Mouse (Mus musculus): ENCODE data around the gene Cer1. TPM values are rescaled to one million over a fixed set of nuclear protein-coding genes. Genes with fewer than 3 reads are reported as not detected.

The Cer1 gene
- polyA plus RNA-seq (2015; fragmentation: Nextera tagmentation; extraction: Ambion mirVana): not detected in 2 replicates

- 69% methylated on average over 18 of the region's 19 CpGs for WGBS
These were observed at the start of gene Cer1 for GRCm38 (mm10) chr4:82884636-82885534. Gene Cer1 (minus strand): TSS chr4:82885148.

GRCm38 (mm10) chr4:82934308-82934707, 49.4 kb upstream of the Cer1 start:
- H3K36me3 ChIP-seq (ENCODE audit: insufficient read depth, low read length): no peaks in the 10 kb centered on the region
- H3K27ac ChIP-seq (ENCODE audit: low read length): no peak overlapping the region
- H3K4me3 ChIP-seq (ENCODE audit: low read length): no peak overlapping the region
- no peaks in the 10 kb centered on the region for H3K4me1 ChIP-seq (ENCODE audit: insufficient read depth, low read length)
- H3K9ac ChIP-seq (replicated peaks; ENCODE audit: low read length): no peak overlapping the region
- H3K9me3 ChIP-seq (ENCODE audit: low read length): no peaks in the 10 kb centered on the region
- peak; percentile 81 for ATAC-seq (ENCODE audit: low FRiP score, low TSS enrichment)
- 12% methylated on average over 5 of the region's 5 CpGs for WGBS
- no peaks in the 10 kb centered on the region for H3K27me3 ChIP-seq (ENCODE audit: insufficient read depth, low read length)
- H3K4me2 ChIP-seq (replicated peaks; ENCODE audit: low read depth, low read length): no peak overlapping the region

More at GRCm38 (mm10) chr4:82884636-82885534, at the start of gene Cer1:
- H3K9me3 ChIP-seq (ENCODE audit: low read length): no peaks in the 10 kb centered on the region
- H3K4me3 ChIP-seq (ENCODE audit: low read length): no peak within 1 kb of the TSS
- H3K27ac ChIP-seq (ENCODE audit: low read length): no peak within 1 kb of the TSS
- ATAC-seq (ENCODE audit: low FRiP score, low TSS enrichment): no peak
- H3K9ac ChIP-seq (replicated peaks; ENCODE audit: low read length): no peak within 1 kb of the TSS
- H3K27me3 ChIP-seq (ENCODE audit: insufficient read depth, low read length): no peaks in the 10 kb centered on the region
- no peak within 1 kb of the TSS for H3K4me2 ChIP-seq (replicated peaks; ENCODE audit: low read depth, low read length)
- H3K4me1 ChIP-seq (ENCODE audit: insufficient read depth, low read length): no peaks in the 10 kb centered on the region
- no peaks in the 10 kb centered on the region for H3K36me3 ChIP-seq (ENCODE audit: insufficient read depth, low read length)

GRCm38 (mm10) chr4:82933698-82934210, 48.8 kb upstream of the Cer1 start:
- Histone ChIP-seq H3K9me3 (ENCODE audit: low read length) (no peaks in the 10 kb centered on the region), H3K4me2 (replicated peaks; ENCODE audit: low read depth, low read length) (peak overlapping the region; percentile 40), H3K4me3 (ENCODE audit: low read length) (peak overlapping the region; percentile 32), H3K36me3 (ENCODE audit: insufficient read depth, low read length) (no peaks in the 10 kb centered on the region), H3K27me3 (ENCODE audit: insufficient read depth, low read length) (no peaks in the 10 kb centered on the region), H3K9ac (replicated peaks; ENCODE audit: low read length) (no peak overlapping the region), H3K27ac (ENCODE audit: low read length) (no peak overlapping the region), H3K4me1 (ENCODE audit: insufficient read depth, low read length) (no peaks in the 10 kb centered on the region)
- 17% methylated on average over 14 of the region's 14 CpGs for WGBS
- ATAC-seq (ENCODE audit: low FRiP score, low TSS enrichment): 0 out of 2 replicates have a peak, but pooled peaks have one; percentile 63

GRCm38 (mm10) chr4:82930079-82930478, 45.1 kb upstream of the Cer1 start:
- 81% methylated on average over 5 of the region's 5 CpGs for WGBS
- ATAC-seq (ENCODE audit: low FRiP score, low TSS enrichment): no peak
- H3K4me1 ChIP-seq (ENCODE audit: insufficient read depth, low read length): no peaks in the 10 kb centered on the region

GRCm38 (mm10) chr4:82921962-82922361, 37.0 kb upstream of the Cer1 start:
- Histone ChIP-seq H3K36me3 (ENCODE audit: insufficient read depth, low read length) (0 out of 2 replicates have a peak, but pooled peaks cover 6% of the 10 kb centered on the region), H3K27me3 (ENCODE audit: insufficient read depth, low read length) (no peaks in the 10 kb centered on the region), H3K4me2 (replicated peaks; ENCODE audit: low read depth, low read length) (no peak overlapping the region), H3K27ac (ENCODE audit: low read length) (no peak overlapping the region), H3K9me3 (ENCODE audit: low read length) (no peaks in the 10 kb centered on the region), H3K4me1 (ENCODE audit: insufficient read depth, low read length) (no peaks in the 10 kb centered on the region), H3K4me3 (ENCODE audit: low read length) (no peak overlapping the region), H3K9ac (replicated peaks; ENCODE audit: low read length) (no peak overlapping the region)
- ATAC-seq (ENCODE audit: low FRiP score, low TSS enrichment): no peak
- 83% methylated on average over 4 of the region's 4 CpGs for WGBS

More at GRCm38 (mm10) chr4:82930079-82930478, 45.1 kb upstream of the Cer1 start:
- Histone ChIP-seq H3K27ac (ENCODE audit: low read length) (no peak overlapping the region), H3K9ac (replicated peaks; ENCODE audit: low read length) (no peak overlapping the region), H3K4me3 (ENCODE audit: low read length) (no peak overlapping the region), H3K36me3 (ENCODE audit: insufficient read depth, low read length) (peaks cover 12% of the 10 kb centered on the region), H3K4me2 (replicated peaks; ENCODE audit: low read depth, low read length) (no peak overlapping the region), H3K9me3 (ENCODE audit: low read length) (no peaks in the 10 kb centered on the region), H3K27me3 (ENCODE audit: insufficient read depth, low read length) (no peaks in the 10 kb centered on the region)

GRCm38 (mm10) chr4:82918625-82919024, 33.7 kb upstream of the Cer1 start:
- Histone ChIP-seq H3K4me3 (ENCODE audit: low read length) (no peak overlapping the region), H3K4me1 (ENCODE audit: insufficient read depth, low read length) (no peaks in the 10 kb centered on the region), H3K27me3 (ENCODE audit: insufficient read depth, low read length) (no peaks in the 10 kb centered on the region), H3K9me3 (ENCODE audit: low read length) (no peaks in the 10 kb centered on the region), H3K36me3 (ENCODE audit: insufficient read depth, low read length) (no peaks in the 10 kb centered on the region), H3K27ac (ENCODE audit: low read length) (no peak overlapping the region), H3K9ac (replicated peaks; ENCODE audit: low read length) (no peak overlapping the region), H3K4me2 (replicated peaks; ENCODE audit: low read depth, low read length) (no peak overlapping the region)
- ATAC-seq (ENCODE audit: low FRiP score, low TSS enrichment): no peak
- WGBS: 72% methylated on average over 2 of the region's 2 CpGs

- no peak overlapping the region for H3K4me2 ChIP-seq (replicated peaks; ENCODE audit: low read depth, low read length)
- 57% methylated on average over 5 of the region's 5 CpGs for WGBS
- peaks cover 6% of the 10 kb centered on the region for H3K36me3 ChIP-seq (ENCODE audit: insufficient read depth, low read length)
- no peaks in the 10 kb centered on the region for H3K9me3 ChIP-seq (ENCODE audit: low read length)
- no peak overlapping the region for H3K9ac ChIP-seq (replicated peaks; ENCODE audit: low read length)
- H3K4me1 ChIP-seq (ENCODE audit: insufficient read depth, low read length): no peaks in the 10 kb centered on the region
- no peak overlapping the region for H3K27ac ChIP-seq (ENCODE audit: low read length)
- H3K27me3 ChIP-seq (ENCODE audit: insufficient read depth, low read length): no peaks in the 10 kb centered on the region
- ATAC-seq (ENCODE audit: low FRiP score, low TSS enrichment): no peak
- H3K4me3 ChIP-seq (ENCODE audit: low read length): no peak overlapping the region
These were observed 31.7 kb upstream of the Cer1 start for GRCm38 (mm10) chr4:82916678-82917050.

- Histone ChIP-seq H3K4me2 (replicated peaks; ENCODE audit: low read depth, low read length) (no peak overlapping the region), H3K4me1 (ENCODE audit: insufficient read depth, low read length) (no peaks in the 10 kb centered on the region), H3K27me3 (ENCODE audit: insufficient read depth, low read length) (no peaks in the 10 kb centered on the region), H3K9ac (replicated peaks; ENCODE audit: low read length) (no peak overlapping the region), H3K9me3 (ENCODE audit: low read length) (no peaks in the 10 kb centered on the region), H3K27ac (ENCODE audit: low read length) (no peak overlapping the region), H3K36me3 (ENCODE audit: insufficient read depth, low read length) (peaks cover 6% of the 10 kb centered on the region), H3K4me3 (ENCODE audit: low read length) (no peak overlapping the region)
- no peak for ATAC-seq (ENCODE audit: low FRiP score, low TSS enrichment)
- 54% methylated on average over 14 of the region's 14 CpGs for WGBS
These were observed 31.2 kb upstream of the Cer1 start for GRCm38 (mm10) chr4:82916003-82916677.

GRCm38 (mm10) chr4:82915576-82915975, 30.6 kb upstream of the Cer1 start:
- Histone ChIP-seq H3K36me3 (ENCODE audit: insufficient read depth, low read length) (peaks cover 6% of the 10 kb centered on the region), H3K4me1 (ENCODE audit: insufficient read depth, low read length) (no peaks in the 10 kb centered on the region), H3K27me3 (ENCODE audit: insufficient read depth, low read length) (no peaks in the 10 kb centered on the region), H3K27ac (ENCODE audit: low read length) (no peak overlapping the region), H3K4me2 (replicated peaks; ENCODE audit: low read depth, low read length) (no peak overlapping the region), H3K9me3 (ENCODE audit: low read length) (no peaks in the 10 kb centered on the region), H3K4me3 (ENCODE audit: low read length) (no peak overlapping the region), H3K9ac (replicated peaks; ENCODE audit: low read length) (no peak overlapping the region)
- 71% methylated on average over 7 of the region's 7 CpGs for WGBS
- ATAC-seq (ENCODE audit: low FRiP score, low TSS enrichment): no peak
